In genomic region chr12:12878031-12878430, GRCm38 (mm10) we compare ENCODE assay signal across 13 mouse cellular contexts.
A peak's percentile ranks its signal among the peaks of the same experiment; 100 is the strongest.
DNase-seq lines count a peak whose midpoint lies in the region; ATAC-seq lines count a peak whose summit lies in the region.
"Had no signal": no experiment of that assay in that cellular context is flagged by ENCODE, and none has a peak within 500 bp of the region (broad histone marks: within the 10 kb centered on the region; RNA-seq: fewer than 3 reads in every experiment).

No protein-coding gene starts in this region.

- no peak overlapping the region for H3K9ac ChIP-seq in forebrain, embryonic 13.5 days
- H3K9ac ChIP-seq in hindbrain, embryonic 15.5 days, result no peak overlapping the region
- H3K9ac ChIP-seq in neural tube, embryonic 13.5 days, result no peak overlapping the region
- H3K9ac ChIP-seq: heart, embryonic 13.5 days; lung, embryonic 15.5 days had no signal

- peak overlapping the region; percentile 82 for H3K27ac ChIP-seq in forebrain, embryonic 13.5 days
- H3K27ac ChIP-seq in hindbrain, embryonic 15.5 days (replicated peaks), result peak overlapping the region; percentile 43; the same call in 1 of the 2 replicates
- H3K27ac ChIP-seq in neural tube, embryonic 13.5 days (replicated peaks), result peak overlapping the region; percentile 78
- H3K27ac ChIP-seq: heart, embryonic 13.5 days; lung, embryonic 15.5 days had no signal

- peak; percentile 46 for DNase-seq in ZHBTc4 (ENCODE audit: low read depth, low spot score)
- no peak for DNase-seq in kidney, postnatal 36 days
- no peak for DNase-seq in thymus, postnatal 25 days
- DNase-seq in T-cell, adult 2 months (ENCODE audit: low spot score), result no peak
- DNase-seq: gastrocnemius, postnatal 14 days; right cerebral cortex, adult 18-20 months had no signal

- no peaks in the 10 kb centered on the region for H3K36me3 ChIP-seq in forebrain, embryonic 13.5 days (ENCODE audit: poor library complexity, severe bottlenecking)
- H3K36me3 ChIP-seq in hindbrain, embryonic 15.5 days, result no peaks in the 10 kb centered on the region
- no peaks in the 10 kb centered on the region for H3K36me3 ChIP-seq in neural tube, embryonic 13.5 days
- H3K36me3 ChIP-seq: heart, embryonic 13.5 days; lung, embryonic 15.5 days had no signal

- H3K4me1 ChIP-seq in forebrain, embryonic 13.5 days, result peaks cover 36% of the 10 kb centered on the region
- peaks cover 8% of the 10 kb centered on the region for H3K4me1 ChIP-seq in hindbrain, embryonic 15.5 days (replicated peaks)
- peaks cover 7% of the 10 kb centered on the region for H3K4me1 ChIP-seq in neural tube, embryonic 13.5 days (replicated peaks)

- no peaks in the 10 kb centered on the region for H3K9me3 ChIP-seq in forebrain, embryonic 13.5 days (replicated peaks)
- H3K9me3 ChIP-seq in hindbrain, embryonic 15.5 days, result no peaks in the 10 kb centered on the region
- H3K9me3 ChIP-seq in neural tube, embryonic 13.5 days, result no peaks in the 10 kb centered on the region
- H3K9me3 ChIP-seq: heart, embryonic 13.5 days; lung, embryonic 15.5 days; megakaryocyte, embryonic 14.5 days had no signal

- H3K27me3 ChIP-seq in forebrain, embryonic 13.5 days, result no peaks in the 10 kb centered on the region
- no peaks in the 10 kb centered on the region for H3K27me3 ChIP-seq in hindbrain, embryonic 15.5 days
- no peaks in the 10 kb centered on the region for H3K27me3 ChIP-seq in neural tube, embryonic 13.5 days
- H3K27me3 ChIP-seq: heart, embryonic 13.5 days; lung, embryonic 15.5 days had no signal

- H3K4me2 ChIP-seq in forebrain, embryonic 13.5 days, result no peak overlapping the region
- no peak overlapping the region for H3K4me2 ChIP-seq in hindbrain, embryonic 15.5 days
- no peak overlapping the region for H3K4me2 ChIP-seq in neural tube, embryonic 13.5 days
- H3K4me2 ChIP-seq: heart, embryonic 13.5 days; lung, embryonic 15.5 days had no signal

- ATAC-seq in forebrain, embryonic 13.5 days, result peak; percentile 46
- no peak for ATAC-seq in hindbrain, embryonic 15.5 days (ENCODE audit: low FRiP score, low read depth)
- ATAC-seq in neural tube, embryonic 13.5 days (ENCODE audit: low read depth), result peak; percentile 21; the same call in 1 of the 2 replicates
- ATAC-seq: CD4-positive, CD25-positive, alpha-beta regulatory T cell, adult 4 months had no signal

- WGBS in forebrain, embryonic 13.5 days, result 90% methylated on average over 2 of the region's 2 CpGs
- 95% methylated on average over 2 of the region's 2 CpGs for WGBS in hindbrain, embryonic 15.5 days
- 98% methylated on average over 2 of the region's 2 CpGs for WGBS in neural tube, embryonic 13.5 days

- H3K4me3 ChIP-seq in forebrain, embryonic 13.5 days, result no peak overlapping the region
- H3K4me3 ChIP-seq in hindbrain, embryonic 15.5 days, result no peak overlapping the region
- H3K4me3 ChIP-seq in neural tube, embryonic 13.5 days, result no peak overlapping the region
- H3K4me3 ChIP-seq: heart, embryonic 13.5 days; lung, embryonic 15.5 days; megakaryocyte, embryonic 14.5 days had no signal
